Mouse (Mus musculus) lung, adult 2 months (tissue): ENCODE data around the gene Akt1.

ENCODE experiments used
- CTCF ChIP-seq: fragments of 200-500 bp; IDR thresholded peaks from 2 replicates; pipeline ENCODE4 v1.5.1; 2011; ENCODE audit warnings: mild to moderate bottlenecking, low read length, control low read depth; ENCODE audit not compliant: insufficient read depth
- POLR2A ChIP-seq: fragments of 200-500 bp; IDR thresholded peaks from 2 replicates; pipeline ENCODE4 v1.6.1; 2011; ENCODE audit warnings: low read depth, mild to moderate bottlenecking, control low read depth, low read length, borderline replicate concordance; ENCODE audit errors: extremely low read depth

GRCm38 (mm10) chr12:112673576-112674091 lies 1.1 kb downstream of the Akt1 start:
- TF ChIP-seq POLR2A (no peak), CTCF (no peak)
